Mouse (Mus musculus): ENCODE data around the gene Crat.
A peak's percentile ranks its signal among the peaks of the same experiment; 100 is the strongest.

DNA sequence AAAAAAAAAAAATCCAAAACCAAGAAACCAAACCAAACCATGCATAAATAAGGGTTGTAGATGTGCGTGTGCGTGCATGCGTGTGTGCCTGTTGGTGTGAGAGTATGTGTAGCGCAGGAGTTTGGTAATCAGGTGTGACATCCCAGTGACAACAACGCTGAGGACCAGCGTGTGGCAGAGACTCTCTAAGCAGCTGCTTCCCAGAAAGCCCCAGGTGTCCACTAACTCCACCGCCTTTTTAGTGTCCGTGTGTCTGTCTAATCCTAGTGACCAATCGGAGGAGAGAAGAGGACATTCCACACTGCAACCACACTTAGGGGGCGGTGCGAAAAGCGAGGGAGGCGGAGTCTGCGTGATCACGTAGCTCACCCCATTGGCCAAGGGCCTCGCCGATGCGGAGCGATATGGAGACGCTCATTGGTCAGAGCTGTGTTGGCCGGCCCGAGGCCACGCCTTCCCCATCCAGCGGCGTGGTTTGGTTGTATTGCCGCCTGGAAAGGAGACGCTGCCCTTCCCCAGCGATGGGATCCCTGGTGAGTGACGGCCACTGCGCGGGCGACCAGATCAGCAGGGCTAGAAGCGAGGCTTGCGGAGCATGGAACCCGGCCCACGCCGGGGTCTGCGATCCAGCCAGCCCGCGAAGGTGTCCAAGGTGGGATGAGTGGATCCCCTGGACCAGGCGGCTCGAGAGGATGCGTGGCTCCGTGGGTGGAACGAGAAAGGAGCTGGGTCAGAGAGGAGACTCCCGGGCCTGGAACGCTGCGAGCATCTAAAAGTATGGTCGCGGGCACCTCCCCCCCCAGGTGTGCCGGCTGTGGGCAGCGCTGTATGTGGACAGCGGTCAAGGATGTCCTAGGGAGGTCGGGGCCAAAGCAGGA is 51.6 kb downstream of the Crat start, which contains the start of gene Miga2:
- 0 out of 2 replicates have a peak, but pooled peaks have one; percentile 35 for TF ChIP-seq CTCF (IDR thresholded peaks at IDR 0.05; ENCODE audit: low read depth)
- no peak for TF ChIP-seq EP300 (optimal IDR thresholded peaks at IDR 0.05)
